Mouse (Mus musculus): Measurements from ENCODE around the gene Uqcr11. TPM values are rescaled to one million over a fixed set of nuclear protein-coding genes. Genes with fewer than 3 reads are reported as not detected.
A peak's percentile ranks its signal among the peaks of the same experiment; 100 is the strongest.

The Uqcr11 gene
- total RNA-seq, 1 experiment, result 995 TPM

DNA sequence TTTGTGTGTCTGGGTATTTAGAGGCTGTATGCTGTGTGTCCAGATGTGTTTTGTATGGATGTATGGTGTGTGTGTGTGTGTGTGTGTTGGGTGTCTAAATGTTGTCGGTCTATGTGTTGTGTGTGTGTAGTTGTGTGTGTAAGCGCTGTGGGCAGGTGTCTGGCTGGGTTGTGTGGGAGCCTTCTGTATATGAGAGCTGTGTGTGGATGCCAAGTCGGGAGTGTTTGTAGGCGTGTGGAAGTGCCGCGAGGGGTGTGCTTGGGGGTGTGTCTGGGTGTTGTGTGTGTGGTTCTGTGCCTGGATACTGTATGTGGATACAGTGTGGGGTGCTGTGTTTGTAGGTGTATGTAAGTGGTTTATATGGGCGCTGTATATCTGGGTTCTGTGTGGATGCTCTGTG is 49.3 kb downstream of the Uqcr11 start:
- H3K36me3 ChIP-seq (ENCODE audit: control insufficient read depth, insufficient read depth, low read length, poor library complexity, severe bottlenecking), result no peaks in the 10 kb centered on the region
- H3K4me1 ChIP-seq (ENCODE audit: control insufficient read depth in 2 of 2, insufficient read depth in 2 of 2, low read length in 2 of 2, poor library complexity in 1 of 2), result peaks cover 3 to 7% of the 10 kb centered on the region in 2 experiments; a peak in 2 of 4 replicates
- in situ Hi-C loops (cut with MboI; ENCODE audit: low sequenced_read_pairs in 2 of 2, unreplicated experiment in 2 of 2), result no loop called here
- H3K9me3 ChIP-seq (ENCODE audit: control insufficient read depth, insufficient read depth, low read depth, low read length), result no peaks in the 10 kb centered on the region
- peak overlapping the region in 1 of 2 experiments; percentile 48; a peak in 2 of 4 replicates for H3K4me3 ChIP-seq (ENCODE audit: insufficient read depth in 1 of 2, low read depth in 1 of 2, low read length in 2 of 2, poor library complexity in 1 of 2, severe bottlenecking in 1 of 2)
- no peak for DNase-seq (ENCODE audit: low read depth, low spot score)
- no peak overlapping the region for H3K27ac ChIP-seq (ENCODE audit: insufficient read depth, low read depth, low read length, poor library complexity, severe bottlenecking)
- TF ChIP-seq MAFK (IDR thresholded peaks at IDR 0.05; ENCODE audit: insufficient read depth, low read depth, low read length), result no peak
- no peak for TF ChIP-seq ZC3H11A (IDR thresholded peaks at IDR 0.05; ENCODE audit: borderline replicate concordance, low read depth, low read length)
- no peak for TF ChIP-seq HCFC1 (IDR thresholded peaks at IDR 0.05; ENCODE audit: borderline replicate concordance, insufficient read depth, low read length)
- TF ChIP-seq CHD2 (IDR thresholded peaks at IDR 0.05; ENCODE audit: low read depth, low read length), result no peak
- TF ChIP-seq ZNF384 (IDR thresholded peaks at IDR 0.05; ENCODE audit: low read depth, low read length), result no peak
- H3K9ac ChIP-seq (ENCODE audit: insufficient read depth, low read depth, low read length, poor library complexity, severe bottlenecking), result no peak overlapping the region

DNA sequence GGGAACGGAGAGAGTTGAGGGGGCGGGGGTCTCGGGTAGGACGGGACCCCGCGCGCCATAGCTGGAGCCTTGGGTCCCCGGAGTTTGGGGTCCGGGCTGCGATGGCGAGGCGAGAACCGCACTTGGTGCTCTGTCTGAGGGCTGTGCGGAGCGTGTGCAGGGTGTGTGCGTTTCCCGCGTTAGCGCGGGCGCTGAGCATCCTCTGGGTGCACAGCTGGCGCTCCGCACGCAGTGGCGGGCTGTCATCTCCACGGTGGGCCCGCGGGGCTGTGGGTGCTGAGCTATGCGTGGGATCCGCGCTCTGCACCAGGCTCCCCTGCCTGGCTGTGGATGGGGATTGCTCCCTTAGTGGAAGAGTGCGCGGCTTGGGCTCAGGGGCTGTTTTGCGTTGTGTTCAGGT is 49.9 kb downstream of the Uqcr11 start:
- peak overlapping the region; percentile 48 to 71 for H3K4me3 ChIP-seq (ENCODE audit: insufficient read depth in 1 of 2, low read depth in 1 of 2, low read length in 2 of 2, poor library complexity in 1 of 2, severe bottlenecking in 1 of 2)
- peaks cover 3 to 7% of the 10 kb centered on the region in 2 experiments; a peak in 2 of 4 replicates for H3K4me1 ChIP-seq (ENCODE audit: control insufficient read depth in 2 of 2, insufficient read depth in 2 of 2, low read length in 2 of 2, poor library complexity in 1 of 2)
- H3K27ac ChIP-seq (ENCODE audit: insufficient read depth, low read depth, low read length, poor library complexity, severe bottlenecking), result no peak overlapping the region
- H3K9me3 ChIP-seq (ENCODE audit: control insufficient read depth, insufficient read depth, low read depth, low read length), result no peaks in the 10 kb centered on the region
- H3K36me3 ChIP-seq (ENCODE audit: control insufficient read depth, insufficient read depth, low read length, poor library complexity, severe bottlenecking), result no peaks in the 10 kb centered on the region
- in situ Hi-C loops (cut with MboI; ENCODE audit: low sequenced_read_pairs in 2 of 2, unreplicated experiment in 2 of 2), result no loop called here
- peak overlapping the region; percentile 75 for H3K9ac ChIP-seq (ENCODE audit: insufficient read depth, low read depth, low read length, poor library complexity, severe bottlenecking)
- TF ChIP-seq HCFC1 (IDR thresholded peaks at IDR 0.05; ENCODE audit: borderline replicate concordance, insufficient read depth, low read length) (no peak), CHD2 (IDR thresholded peaks at IDR 0.05; ENCODE audit: low read depth, low read length) (no peak), MAFK (IDR thresholded peaks at IDR 0.05; ENCODE audit: insufficient read depth, low read depth, low read length) (no peak), ZNF384 (IDR thresholded peaks at IDR 0.05; ENCODE audit: low read depth, low read length) (no peak), ZC3H11A (IDR thresholded peaks at IDR 0.05; ENCODE audit: borderline replicate concordance, low read depth, low read length) (no peak)
- no peak for DNase-seq (ENCODE audit: low read depth, low spot score)

DNA sequence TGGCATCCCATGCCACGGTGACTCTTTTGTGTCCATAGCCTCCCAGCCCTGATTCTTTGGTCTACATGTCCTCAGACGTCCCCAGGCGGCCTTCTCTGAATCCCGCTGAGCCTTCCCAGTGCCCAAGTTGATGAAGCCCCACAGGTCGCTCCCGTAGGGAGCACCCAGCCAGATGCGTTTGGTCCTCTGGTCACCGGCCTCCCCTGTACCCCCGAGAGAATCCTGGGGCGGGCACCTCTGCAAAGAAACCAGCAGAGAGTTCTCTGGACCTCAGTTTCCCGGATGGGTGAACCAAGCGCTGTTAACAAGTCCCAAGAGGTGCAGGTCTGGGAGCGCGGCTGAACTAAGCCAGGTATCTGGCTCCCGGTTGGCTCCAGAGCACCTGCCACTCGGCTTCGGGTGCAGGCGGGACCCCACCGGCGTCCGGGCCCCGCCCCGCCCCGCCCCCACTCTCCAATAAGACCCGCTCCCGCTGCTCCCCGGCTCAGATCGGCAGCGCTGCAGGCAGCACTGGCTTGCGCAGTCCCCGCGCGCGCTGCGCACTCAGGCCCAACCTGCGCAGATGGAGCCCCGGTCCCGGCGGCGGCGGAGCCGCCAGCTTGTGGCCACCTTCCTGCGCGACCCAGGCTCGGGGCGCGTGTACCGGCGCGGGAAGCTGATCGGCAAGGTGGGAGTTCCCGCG is 50.5 kb downstream of the Uqcr11 start, which contains the start of gene Plk5:
Gene Plk5, plus strand, starts transcription at position 459 of the 682 bp plus-strand sequence.
- Histone ChIP-seq H3K4me1 (ENCODE audit: control insufficient read depth in 2 of 2, insufficient read depth in 2 of 2, low read length in 2 of 2, poor library complexity in 1 of 2) (peaks cover 3 to 7% of the 10 kb centered on the region in 2 experiments; a peak in 2 of 4 replicates), H3K9ac (ENCODE audit: insufficient read depth, low read depth, low read length, poor library complexity, severe bottlenecking) (peak within 1 kb of the TSS; percentile 75), H3K27ac (ENCODE audit: insufficient read depth, low read depth, low read length, poor library complexity, severe bottlenecking) (no peak within 1 kb of the TSS), H3K4me3 (ENCODE audit: insufficient read depth in 1 of 2, low read depth in 1 of 2, low read length in 2 of 2, poor library complexity in 1 of 2, severe bottlenecking in 1 of 2) (peak within 1 kb of the TSS; percentile 48 to 71), H3K36me3 (ENCODE audit: control insufficient read depth, insufficient read depth, low read length, poor library complexity, severe bottlenecking) (no peaks in the 10 kb centered on the region), H3K9me3 (ENCODE audit: control insufficient read depth, insufficient read depth, low read depth, low read length) (no peaks in the 10 kb centered on the region)
- TF ChIP-seq CHD2 (IDR thresholded peaks at IDR 0.05; ENCODE audit: low read depth, low read length), result no peak
- no peak for TF ChIP-seq MAFK (IDR thresholded peaks at IDR 0.05; ENCODE audit: insufficient read depth, low read depth, low read length)
- TF ChIP-seq ZNF384 (IDR thresholded peaks at IDR 0.05; ENCODE audit: low read depth, low read length), result no peak
- TF ChIP-seq HCFC1 (IDR thresholded peaks at IDR 0.05; ENCODE audit: borderline replicate concordance, insufficient read depth, low read length), result no peak
- TF ChIP-seq ZC3H11A (IDR thresholded peaks at IDR 0.05; ENCODE audit: borderline replicate concordance, low read depth, low read length), result no peak
- DNase-seq (ENCODE audit: low read depth, low spot score), result no peak
- in situ Hi-C loops (cut with MboI; ENCODE audit: low sequenced_read_pairs in 2 of 2, unreplicated experiment in 2 of 2), result no loop called here

DNA sequence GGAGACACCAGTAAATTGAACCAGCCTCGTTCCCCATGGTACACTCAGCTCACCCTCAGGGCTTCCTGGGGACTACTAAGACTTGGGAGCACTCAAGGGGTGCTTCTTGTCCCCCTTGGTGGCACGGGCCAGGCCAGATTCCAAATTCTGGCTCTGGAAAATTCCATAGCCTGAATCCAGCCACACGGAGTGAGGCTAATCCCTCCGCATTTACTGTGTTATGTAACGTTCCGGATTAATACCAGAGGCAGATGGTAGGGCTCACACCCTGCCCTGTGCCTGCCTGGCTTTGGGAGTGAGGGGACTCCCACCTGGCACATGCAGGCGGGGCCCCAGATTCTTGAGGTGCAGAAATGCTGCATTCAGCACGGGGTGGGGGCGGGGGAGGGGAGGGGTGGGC is 51.2 kb downstream of the Uqcr11 start:
- Histone ChIP-seq H3K36me3 (ENCODE audit: control insufficient read depth, insufficient read depth, low read length, poor library complexity, severe bottlenecking) (no peaks in the 10 kb centered on the region), H3K9ac (ENCODE audit: insufficient read depth, low read depth, low read length, poor library complexity, severe bottlenecking) (no peak overlapping the region), H3K9me3 (ENCODE audit: control insufficient read depth, insufficient read depth, low read depth, low read length) (no peaks in the 10 kb centered on the region), H3K27ac (ENCODE audit: insufficient read depth, low read depth, low read length, poor library complexity, severe bottlenecking) (no peak overlapping the region), H3K4me1 (ENCODE audit: control insufficient read depth in 2 of 2, insufficient read depth in 2 of 2, low read length in 2 of 2, poor library complexity in 1 of 2) (peaks cover 3 to 7% of the 10 kb centered on the region in 2 experiments; a peak in 2 of 4 replicates), H3K4me3 (ENCODE audit: insufficient read depth in 1 of 2, low read depth in 1 of 2, low read length in 2 of 2, poor library complexity in 1 of 2, severe bottlenecking in 1 of 2) (no peak overlapping the region)
- TF ChIP-seq CHD2 (IDR thresholded peaks at IDR 0.05; ENCODE audit: low read depth, low read length) (no peak), MAFK (IDR thresholded peaks at IDR 0.05; ENCODE audit: insufficient read depth, low read depth, low read length) (no peak)
- no peak for DNase-seq (ENCODE audit: low read depth, low spot score)
- in situ Hi-C loops (cut with MboI; ENCODE audit: low sequenced_read_pairs in 2 of 2, unreplicated experiment in 2 of 2), result no loop called here

Other genes with a start within 250 kb of the Uqcr11 start
- gene Cirbp, start 240.8 kb downstream of the Uqcr11 start, total RNA-seq (2012; rRNA removed), result 69.6 and 105 TPM in 2 replicates
- 25.4 and 31.2 TPM in 2 replicates for gene 1600002K03Rik, start 233.9 kb downstream of the Uqcr11 start, total RNA-seq (2012; rRNA removed)
- gene Efna2, start 227.3 kb downstream of the Uqcr11 start, total RNA-seq (2012; rRNA removed), result 2.7 and 3.4 TPM in 2 replicates
- gene Mum1, start 180.4 kb downstream of the Uqcr11 start, total RNA-seq (2012; rRNA removed), result 80.8 and 115 TPM in 2 replicates
- gene Ndufs7, start 157.7 kb downstream of the Uqcr11 start, total RNA-seq (2012; rRNA removed), result 205 and 290 TPM in 2 replicates
- 2.9 and 3.0 TPM in 2 replicates for gene Gamt, start 145.8 kb downstream of the Uqcr11 start, total RNA-seq (2012; rRNA removed)
- gene Dazap1, start 145.3 kb downstream of the Uqcr11 start, total RNA-seq (2012; rRNA removed), result 121 and 154 TPM in 2 replicates
- gene Rps15, start 114.4 kb downstream of the Uqcr11 start, total RNA-seq (2012; rRNA removed), result 2,505 and 2,820 TPM in 2 replicates
- gene Apc2, start 110.9 kb downstream of the Uqcr11 start, total RNA-seq (2012; rRNA removed), result 4.4 and 4.6 TPM in 2 replicates
- gene 2310011J03Rik, start 86.3 kb downstream of the Uqcr11 start, total RNA-seq (2012; rRNA removed), result 29.6 and 33.4 TPM in 2 replicates
- gene Pcsk4, start 77.3 kb downstream of the Uqcr11 start, total RNA-seq (2012; rRNA removed), result 1.4 and 3.3 TPM in 2 replicates
- 13.3 and 21.8 TPM in 2 replicates for gene Reep6, start 76.9 kb downstream of the Uqcr11 start, total RNA-seq (2012; rRNA removed)
- 2.1 and 2.4 TPM in 2 replicates for gene Adamtsl5, start 58.4 kb downstream of the Uqcr11 start, total RNA-seq (2012; rRNA removed)
- 6.0 and 17.4 TPM in 2 replicates for gene Plk5, start 50.4 kb downstream of the Uqcr11 start, total RNA-seq (2012; rRNA removed)
- gene Mex3d, start 19.2 kb downstream of the Uqcr11 start, total RNA-seq (2012; rRNA removed), result 27.1 and 28.9 TPM in 2 replicates
- 131 and 134 TPM in 2 replicates for gene Mbd3, start 7.3 kb downstream of the Uqcr11 start, total RNA-seq (2012; rRNA removed)
- gene Tcf3, start 26.8 kb upstream of the Uqcr11 start, total RNA-seq (2012; rRNA removed), result 90.9 and 108 TPM in 2 replicates
- gene Onecut3, start 88.0 kb upstream of the Uqcr11 start, total RNA-seq (2012; rRNA removed), result not detected in 2 replicates
- 0.80 and 2.3 TPM in 2 replicates for gene Atp8b3, start 132.3 kb upstream of the Uqcr11 start, total RNA-seq (2012; rRNA removed)
- 27.4 and 33.4 TPM in 2 replicates for gene Rexo1, start 154.7 kb upstream of the Uqcr11 start, total RNA-seq (2012; rRNA removed)
- gene Klf16, start 170.5 kb upstream of the Uqcr11 start, total RNA-seq (2012; rRNA removed), result 20.8 and 23.5 TPM in 2 replicates
- gene Abhd17a, start 183.5 kb upstream of the Uqcr11 start, total RNA-seq (2012; rRNA removed), result 67.9 and 68.7 TPM in 2 replicates
- gene Scamp4, start 196.0 kb upstream of the Uqcr11 start, total RNA-seq (2012; rRNA removed), result 54.8 and 83.8 TPM in 2 replicates
- 12.2 and 12.7 TPM in 2 replicates for gene Adat3, start 196.1 kb upstream of the Uqcr11 start, total RNA-seq (2012; rRNA removed)
- 8.4 and 9.7 TPM in 2 replicates for gene Gm49322, start 199.2 kb upstream of the Uqcr11 start, total RNA-seq (2012; rRNA removed)
- gene Csnk1g2, start 216.0 kb upstream of the Uqcr11 start, total RNA-seq (2012; rRNA removed), result 138 and 167 TPM in 2 replicates

All from ES-E14 (cell line).